Mouse (Mus musculus) kidney, embryonic 14.5 days (tissue): Measurements from ENCODE around the gene Myo10. TPM values are rescaled to one million over a fixed set of nuclear protein-coding genes. Genes with fewer than 3 reads are reported as not detected.

Source experiments
- ATAC-seq: fragments of 200-750 bp; cut with Nextera tagmentation; 2 replicates; pipeline ENCODE4 v1.8.0; 2017; ENCODE audit warnings: moderate number of reproducible peaks, mild to moderate bottlenecking, moderate TSS enrichment, moderate library complexity; ENCODE audit not compliant: low FRiP score, low TSS enrichment
- H3K27ac ChIP-seq: fragments of 300-500 bp; sonication (generic); 2 replicates; pipeline ENCODE4 v1.5.1; 2014; ENCODE audit warnings: low read depth, mild to moderate bottlenecking, low read length, moderate library complexity, mixed read lengths
- H3K27me3 ChIP-seq: fragments of 300-500 bp; sonication (generic); 2 replicates; pipeline ENCODE4 v1.6.1; 2014; ENCODE audit warnings: mild to moderate bottlenecking, low read length; ENCODE audit not compliant: control insufficient read depth, insufficient read depth
- H3K36me3 ChIP-seq: fragments of 300-500 bp; sonication (generic); 2 replicates; pipeline ENCODE4 v1.6.1; 2014; ENCODE audit warnings: low read length, mixed read lengths; ENCODE audit not compliant: control insufficient read depth, insufficient read depth
- H3K4me1 ChIP-seq: fragments of 300-500 bp; sonication (generic); 2 replicates; pipeline ENCODE4 v1.6.1; 2014; ENCODE audit warnings: low read length, mixed read lengths; ENCODE audit not compliant: control insufficient read depth, insufficient read depth
- H3K4me2 ChIP-seq: fragments of 300-500 bp; sonication (generic); replicated peaks from 2 replicates; pipeline ENCODE4 v1.6.1; 2014; ENCODE audit warnings: low read depth, mild to moderate bottlenecking, low read length
- H3K4me3 ChIP-seq: fragments of 300-500 bp; sonication (generic); 2 replicates; pipeline ENCODE4 v1.5.1; 2014; ENCODE audit warnings: mild to moderate bottlenecking, low read length
- H3K9ac ChIP-seq: fragments of 300-500 bp; sonication (generic); 2 replicates; pipeline ENCODE4 v1.6.1; 2014; ENCODE audit warnings: low read depth, mild to moderate bottlenecking, low read length, moderate library complexity
- H3K9me3 ChIP-seq: fragments of 300-500 bp; sonication (generic); 2 replicates; pipeline ENCODE4 v1.6.1; 2016; ENCODE audit warnings: low read length; ENCODE audit not compliant: control insufficient read depth
- WGBS: fragments of 180-500 bp; shearing (Covaris S2); extraction: QIAGEN DNeasy Blood & Tissue Kit; methylation state at CpG from one replicate; pipeline ENCODE4 v1.1.7; 2014; 5-methylcytosine and 5-hydroxymethylcytosine counted together
- polyA plus RNA-seq: library from polyadenylated mRNA; unstranded; fragments of >200 nt; fragmentation: Nextera tagmentation; extraction: Ambion mirVana; gene quantifications from 2 replicates; pipeline ENCODE4 v1.2.1, GENCODE M21; 2014

Gene Myo10
- polyA plus RNA-seq, 1 experiment from 2014 or later: 52.2 TPM

DNA sequence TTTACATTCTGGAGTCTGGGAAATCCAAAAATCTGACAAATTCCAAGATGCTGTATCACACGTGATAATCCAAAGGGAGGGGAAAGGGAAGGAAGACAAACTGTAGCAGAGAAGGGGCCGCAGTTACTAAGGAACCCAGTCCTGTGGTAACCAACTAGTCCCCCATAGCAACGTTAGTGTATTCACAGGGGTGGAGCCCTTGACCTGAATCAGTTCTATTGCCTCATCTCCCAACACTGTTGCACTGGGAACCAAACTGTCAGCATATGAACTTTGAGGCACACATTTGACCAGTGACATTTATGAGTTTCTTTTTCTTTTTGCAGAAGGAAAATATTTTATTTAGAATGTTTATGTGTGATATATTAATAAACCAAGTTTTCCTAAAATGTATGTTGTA, 237.1 kb downstream of the Myo10 start:
- H3K4me1 ChIP-seq: peaks cover 2% of the 10 kb centered on the region; the same call in 1 of the 2 replicates
- no peaks in the 10 kb centered on the region for H3K36me3 ChIP-seq
- H3K9ac ChIP-seq: no peak overlapping the region
- H3K9me3 ChIP-seq: no peaks in the 10 kb centered on the region
- ATAC-seq: no peak
- H3K4me3 ChIP-seq: no peak overlapping the region
- H3K27me3 ChIP-seq: no peaks in the 10 kb centered on the region
- WGBS: 57% methylated on average over 3 of the region's 3 CpGs
- H3K27ac ChIP-seq: no peak overlapping the region
- no peak overlapping the region for H3K4me2 ChIP-seq

GRCm38 (mm10) chr15:25861900-25862299, 239.6 kb downstream of the Myo10 start:
- WGBS: 85% methylated on average over 7 of the region's 7 CpGs
- Histone ChIP-seq H3K27ac (no peak overlapping the region), H3K36me3 (no peaks in the 10 kb centered on the region), H3K4me2 (no peak overlapping the region), H3K9me3 (no peaks in the 10 kb centered on the region), H3K4me3 (no peak overlapping the region), H3K9ac (no peak overlapping the region), H3K4me1 (no peaks in the 10 kb centered on the region), H3K27me3 (no peaks in the 10 kb centered on the region)
- no peak for ATAC-seq

Other genes with a start within 250 kb of the Myo10 start
- 23.4 and 46.8 TPM in 2 replicates for gene Basp1, start 208.8 kb upstream of the Myo10 start, polyA plus RNA-seq
- gene Retreg1, start 220.7 kb downstream of the Myo10 start, polyA plus RNA-seq: 10.2 and 14.6 TPM in 2 replicates